Mouse (Mus musculus): ENCODE measurements around the gene Unc80. TPM values are rescaled to one million over a fixed set of nuclear protein-coding genes. Genes with fewer than 3 reads are reported as not detected.
A peak's percentile ranks its signal among the peaks of the same experiment; 100 is the strongest.

Gene Unc80
- 6.8 and 9.2 TPM in 2 replicates for polyA plus RNA-seq (2015; fragmentation: Nextera tagmentation; extraction: Ambion mirVana)

DNA sequence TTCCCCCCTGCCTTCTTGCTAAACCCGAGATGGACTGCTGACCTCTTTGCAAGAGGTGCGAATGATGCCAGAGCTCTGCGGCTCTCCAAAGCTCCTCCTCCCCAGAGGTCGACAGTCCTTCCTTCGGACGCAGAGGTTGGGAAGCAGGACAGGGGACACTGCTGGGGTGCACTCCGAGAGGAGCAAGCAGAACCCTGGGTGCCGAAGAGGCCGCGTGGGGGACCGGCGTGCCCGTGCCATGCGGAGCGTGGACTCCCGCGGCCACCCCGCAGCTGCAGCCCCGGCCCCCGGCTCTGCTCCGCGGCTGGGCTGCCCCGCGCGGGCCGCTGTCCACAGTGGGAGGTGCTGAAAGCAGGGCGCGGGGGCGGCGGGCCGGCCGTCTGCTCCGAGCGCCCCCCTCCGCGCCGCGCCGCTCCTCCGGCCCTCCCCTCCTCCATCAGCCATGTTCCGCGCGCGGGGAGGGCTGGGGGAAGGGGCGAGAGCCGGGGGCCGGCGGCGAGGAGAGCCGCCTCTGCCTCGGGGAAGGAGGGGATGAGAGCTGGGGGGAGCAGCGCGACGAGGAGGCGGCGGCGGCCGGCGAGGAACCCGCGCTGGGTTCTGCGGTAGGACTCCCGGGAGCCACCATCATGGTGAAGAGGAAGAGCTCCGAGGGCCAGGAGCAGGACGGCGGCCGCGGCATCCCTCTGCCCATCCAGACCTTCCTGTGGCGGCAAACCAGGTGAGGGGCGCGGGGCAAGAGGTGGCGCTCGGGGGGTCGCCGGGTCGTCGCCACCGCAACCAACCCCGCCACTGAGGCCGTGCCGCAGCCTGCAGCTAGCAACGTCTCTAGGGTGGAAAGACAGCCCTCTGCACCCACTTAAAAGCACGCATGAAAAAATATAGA is at the start of gene Unc80:
Gene Unc80 (plus strand): TSS at position 547 of the 883 bp plus-strand sequence.
- peaks cover under 1% of the 10 kb centered on the region; the same call in 1 of the 2 replicates for H3K36me3 ChIP-seq
- ATAC-seq (ENCODE audit: low FRiP score, low read depth) = peak; percentile 95
- peaks cover 18% of the 10 kb centered on the region for H3K4me1 ChIP-seq (replicated peaks)
- peak within 1 kb of the TSS; percentile 63 for H3K9ac ChIP-seq
- no peaks in the 10 kb centered on the region for H3K9me3 ChIP-seq
- H3K27ac ChIP-seq (replicated peaks) = peak within 1 kb of the TSS; percentile 75
- H3K4me3 ChIP-seq = peak within 1 kb of the TSS; percentile 57
- peak within 1 kb of the TSS; percentile 76 for H3K4me2 ChIP-seq
- H3K27me3 ChIP-seq = no peaks in the 10 kb centered on the region
- WGBS = 1% methylated on average over 56 of the region's 83 CpGs

DNA sequence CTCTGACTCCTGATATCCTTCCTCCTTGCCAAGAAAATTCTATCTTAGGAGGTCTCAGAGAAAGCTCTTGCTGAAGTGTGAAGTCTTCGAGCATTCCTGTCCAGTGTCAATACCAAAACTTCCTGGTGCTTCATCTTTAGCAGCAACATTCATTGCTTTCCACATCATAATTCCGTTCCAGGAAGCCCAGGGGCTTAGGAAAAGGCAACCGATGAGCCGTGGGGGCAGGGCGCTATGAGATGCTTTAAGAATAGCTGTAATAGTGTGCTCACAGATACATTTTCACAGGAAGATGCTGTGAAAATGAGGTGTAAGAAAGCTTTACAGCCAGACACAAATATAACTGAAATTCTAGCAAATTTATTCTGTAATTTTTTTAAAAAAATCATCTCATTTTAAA is 42.1 kb upstream of the Unc80 start:
- H3K36me3 ChIP-seq = peaks cover 60% of the 10 kb centered on the region
- H3K4me3 ChIP-seq = no peak overlapping the region
- H3K9me3 ChIP-seq = no peaks in the 10 kb centered on the region
- H3K4me1 ChIP-seq (replicated peaks) = no peaks in the 10 kb centered on the region
- no peak for ATAC-seq (ENCODE audit: low FRiP score, low read depth)
- H3K4me2 ChIP-seq = no peak overlapping the region
- no peaks in the 10 kb centered on the region for H3K27me3 ChIP-seq
- H3K27ac ChIP-seq (replicated peaks) = no peak overlapping the region
- 88% methylated on average over 5 of the region's 5 CpGs for WGBS
- no peak overlapping the region for H3K9ac ChIP-seq

DNA sequence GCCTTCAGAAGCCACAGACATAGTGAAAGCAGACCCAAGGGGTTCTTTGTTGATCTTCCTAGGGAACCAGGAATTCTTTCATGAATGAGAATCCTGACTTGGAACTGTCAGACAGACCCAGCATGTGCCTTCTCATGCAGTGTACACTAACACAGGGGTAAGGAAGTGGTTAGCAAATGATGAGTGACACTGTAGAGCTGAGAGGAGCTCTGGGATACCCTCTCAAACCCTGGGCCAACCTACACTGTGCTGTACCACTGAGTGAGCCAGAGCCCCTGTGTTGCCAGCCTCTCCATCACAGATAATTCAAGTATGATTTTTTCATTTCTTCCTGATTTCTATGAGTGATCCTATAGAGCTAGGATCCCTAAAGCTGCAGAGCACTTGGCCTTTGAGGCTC is 37.2 kb upstream of the Unc80 start:
- no peak overlapping the region for H3K4me3 ChIP-seq
- H3K27ac ChIP-seq (replicated peaks) = no peak overlapping the region
- H3K27me3 ChIP-seq = no peaks in the 10 kb centered on the region
- H3K36me3 ChIP-seq = peaks cover 46% of the 10 kb centered on the region
- no peaks in the 10 kb centered on the region for H3K4me1 ChIP-seq (replicated peaks)
- H3K4me2 ChIP-seq = no peak overlapping the region
- no peaks in the 10 kb centered on the region for H3K9me3 ChIP-seq
- no peak overlapping the region for H3K9ac ChIP-seq
- no peak for ATAC-seq (ENCODE audit: low FRiP score, low read depth)

DNA sequence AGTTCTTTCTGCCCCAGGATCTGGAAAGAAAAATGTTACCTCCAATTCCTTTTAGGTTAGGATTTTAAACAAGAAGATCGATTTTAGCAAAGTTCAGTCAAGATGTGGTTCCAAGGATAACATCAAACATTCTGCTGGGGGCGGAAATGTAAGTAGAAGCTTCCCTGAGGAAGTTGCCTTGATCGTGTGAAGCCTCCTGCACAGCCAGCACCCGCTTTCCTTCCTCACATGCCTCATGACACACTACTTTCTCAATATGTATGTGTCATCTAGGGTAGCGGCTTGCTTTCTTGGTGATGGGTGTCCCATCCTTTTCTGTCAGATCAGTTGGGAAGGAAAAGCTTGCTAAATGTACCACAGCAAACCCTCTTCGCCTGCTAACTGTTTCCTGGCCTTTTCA is 36.7 kb upstream of the Unc80 start:
- H3K9ac ChIP-seq = no peak overlapping the region
- H3K9me3 ChIP-seq = no peaks in the 10 kb centered on the region
- peaks cover 46% of the 10 kb centered on the region for H3K36me3 ChIP-seq
- no peak overlapping the region for H3K4me3 ChIP-seq
- no peaks in the 10 kb centered on the region for H3K4me1 ChIP-seq (replicated peaks)
- no peak overlapping the region for H3K4me2 ChIP-seq
- H3K27me3 ChIP-seq = no peaks in the 10 kb centered on the region
- 90% methylated on average over 6 of the region's 6 CpGs for WGBS
- no peak for ATAC-seq (ENCODE audit: low FRiP score, low read depth)
- H3K27ac ChIP-seq (replicated peaks) = no peak overlapping the region

DNA sequence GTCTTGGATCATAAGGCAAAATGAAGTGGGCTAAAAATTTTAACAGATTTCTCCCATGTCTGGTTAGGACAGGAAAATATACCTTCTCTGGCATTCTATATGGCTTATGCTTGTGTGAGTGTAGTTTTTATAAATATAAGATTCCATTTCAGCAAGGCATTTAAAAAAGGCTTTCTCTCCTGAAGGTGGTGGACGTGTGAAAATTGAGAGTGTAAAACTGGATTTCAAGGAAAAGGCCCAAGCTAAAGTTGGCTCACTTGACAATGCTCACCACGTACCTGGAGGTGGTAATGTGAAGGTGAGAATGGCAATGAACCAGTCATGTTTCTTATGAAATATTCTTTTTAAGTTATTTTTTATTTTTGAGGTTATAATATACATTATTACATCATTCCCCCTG is 30.1 kb upstream of the Unc80 start:
- Histone ChIP-seq H3K9ac (no peak overlapping the region), H3K27ac (replicated peaks) (no peak overlapping the region), H3K4me3 (no peak overlapping the region), H3K27me3 (no peaks in the 10 kb centered on the region), H3K36me3 (peaks cover 52% of the 10 kb centered on the region), H3K4me1 (replicated peaks) (no peaks in the 10 kb centered on the region), H3K4me2 (no peak overlapping the region), H3K9me3 (no peaks in the 10 kb centered on the region)
- ATAC-seq (ENCODE audit: low FRiP score, low read depth) = no peak
- WGBS = 87% methylated on average over 2 of the region's 2 CpGs

DNA sequence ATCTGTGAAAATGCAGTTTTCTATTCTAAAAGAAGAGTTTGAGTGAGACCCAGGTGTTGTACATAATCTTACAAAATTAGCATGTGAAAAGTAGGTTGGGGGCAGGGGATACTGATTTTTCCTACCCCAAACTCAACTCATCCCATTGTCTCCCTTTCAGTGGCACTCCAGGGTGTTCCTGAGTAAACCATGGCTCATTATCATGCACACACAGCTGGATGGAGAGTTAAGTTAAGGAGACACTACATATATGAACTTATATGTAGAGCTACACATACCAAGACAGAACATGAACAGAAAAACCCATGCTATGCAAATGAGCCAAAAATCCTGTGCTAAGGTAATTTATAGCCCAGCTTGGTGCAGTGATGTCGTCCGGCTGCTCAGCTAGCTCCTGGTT is 25.2 kb upstream of the Unc80 start:
- H3K9ac ChIP-seq = no peak overlapping the region
- H3K27ac ChIP-seq (replicated peaks) = no peak overlapping the region
- no peaks in the 10 kb centered on the region for H3K9me3 ChIP-seq
- peak; percentile 40; the same call in 1 of the 2 replicates for ATAC-seq (ENCODE audit: low FRiP score, low read depth)
- 62% methylated on average over 2 of the region's 2 CpGs for WGBS
- no peak overlapping the region for H3K4me2 ChIP-seq
- H3K36me3 ChIP-seq = peaks cover 43% of the 10 kb centered on the region
- no peaks in the 10 kb centered on the region for H3K27me3 ChIP-seq
- no peaks in the 10 kb centered on the region for H3K4me1 ChIP-seq (replicated peaks)
- no peak overlapping the region for H3K4me3 ChIP-seq

DNA sequence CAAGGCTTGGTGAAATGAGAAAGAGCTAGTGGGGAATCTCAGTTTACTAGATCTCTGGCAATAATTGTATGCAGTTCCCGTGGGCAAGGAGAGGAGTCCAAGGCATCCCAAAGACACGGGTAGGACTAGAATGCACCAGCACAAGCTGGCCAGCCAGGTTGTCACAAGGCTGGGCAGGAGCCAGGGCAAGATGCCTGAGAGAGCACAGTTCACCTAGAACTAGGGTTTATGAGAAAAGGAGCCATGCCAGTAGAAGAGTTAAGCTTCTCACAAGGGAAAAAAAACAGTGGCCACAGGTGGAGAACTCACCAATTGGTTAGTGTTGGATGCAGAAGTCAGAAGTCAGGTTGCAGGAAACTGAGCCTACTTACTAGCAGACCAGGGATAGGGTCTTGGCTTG is 18.7 kb upstream of the Unc80 start:
- 0 out of 2 replicates have a peak, but pooled peaks cover 3% of the 10 kb centered on the region for H3K36me3 ChIP-seq
- no peaks in the 10 kb centered on the region for H3K9me3 ChIP-seq
- WGBS = 79% methylated on average over 2 of the region's 2 CpGs
- no peak overlapping the region for H3K4me2 ChIP-seq
- H3K4me3 ChIP-seq = no peak overlapping the region
- no peaks in the 10 kb centered on the region for H3K4me1 ChIP-seq (replicated peaks)
- H3K27me3 ChIP-seq = no peaks in the 10 kb centered on the region
- no peak for ATAC-seq (ENCODE audit: low FRiP score, low read depth)
- no peak overlapping the region for H3K9ac ChIP-seq
- no peak overlapping the region for H3K27ac ChIP-seq (replicated peaks)

DNA sequence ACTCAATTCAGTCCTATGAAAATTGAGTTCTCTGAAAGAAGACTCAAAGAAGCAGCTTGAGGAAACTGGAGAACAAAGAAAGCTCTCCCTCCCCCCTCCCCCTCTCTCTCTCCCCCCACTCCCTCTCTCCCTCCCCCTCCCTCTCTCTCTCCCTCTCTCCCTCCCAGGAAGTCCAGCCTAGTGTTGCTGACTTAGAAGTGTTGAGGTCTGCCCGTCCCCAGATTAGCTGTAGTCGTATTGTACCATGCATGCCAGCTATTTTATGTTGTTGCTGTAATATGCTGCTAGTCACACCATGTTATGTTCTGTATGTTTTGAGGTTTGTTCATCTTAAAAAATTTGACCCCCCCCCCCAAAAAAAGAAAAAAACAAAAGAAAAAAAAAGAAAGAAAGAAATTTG is 11.6 kb upstream of the Unc80 start:
- Histone ChIP-seq H3K9me3 (no peaks in the 10 kb centered on the region), H3K27ac (replicated peaks) (no peak overlapping the region), H3K27me3 (no peaks in the 10 kb centered on the region), H3K9ac (no peak overlapping the region), H3K36me3 (no peaks in the 10 kb centered on the region), H3K4me2 (no peak overlapping the region), H3K4me1 (replicated peaks) (no peaks in the 10 kb centered on the region), H3K4me3 (no peak overlapping the region)
- 19% methylated on average over 2 of the region's 2 CpGs for WGBS
- ATAC-seq (ENCODE audit: low FRiP score, low read depth) = no peak

DNA sequence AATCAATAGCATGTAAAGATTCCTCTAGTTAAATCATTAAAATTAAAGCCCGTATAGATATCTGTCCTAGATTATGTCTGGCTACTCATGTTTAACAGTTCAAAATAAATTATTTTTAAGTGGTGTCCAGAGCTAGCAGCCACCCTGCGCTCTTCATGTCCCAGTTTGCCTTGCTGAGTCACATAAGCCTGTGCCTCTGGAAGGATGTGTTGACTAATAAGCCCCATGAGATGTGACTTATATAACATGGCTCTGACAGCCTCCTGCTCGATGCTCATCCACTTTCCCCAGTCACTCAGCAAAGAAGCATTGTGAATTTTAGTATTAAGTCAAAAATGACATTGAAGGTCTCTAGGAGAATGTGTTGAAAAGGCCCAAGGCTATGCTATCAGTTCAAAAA is 10.4 kb upstream of the Unc80 start:
- no peaks in the 10 kb centered on the region for H3K36me3 ChIP-seq
- WGBS = 76% methylated on average over 3 of the region's 3 CpGs
- no peaks in the 10 kb centered on the region for H3K27me3 ChIP-seq
- H3K4me2 ChIP-seq = no peak overlapping the region
- no peak overlapping the region for H3K27ac ChIP-seq (replicated peaks)
- no peak overlapping the region for H3K9ac ChIP-seq
- H3K4me1 ChIP-seq (replicated peaks) = no peaks in the 10 kb centered on the region
- no peak for ATAC-seq (ENCODE audit: low FRiP score, low read depth)
- H3K9me3 ChIP-seq = no peaks in the 10 kb centered on the region
- H3K4me3 ChIP-seq = no peak overlapping the region

DNA sequence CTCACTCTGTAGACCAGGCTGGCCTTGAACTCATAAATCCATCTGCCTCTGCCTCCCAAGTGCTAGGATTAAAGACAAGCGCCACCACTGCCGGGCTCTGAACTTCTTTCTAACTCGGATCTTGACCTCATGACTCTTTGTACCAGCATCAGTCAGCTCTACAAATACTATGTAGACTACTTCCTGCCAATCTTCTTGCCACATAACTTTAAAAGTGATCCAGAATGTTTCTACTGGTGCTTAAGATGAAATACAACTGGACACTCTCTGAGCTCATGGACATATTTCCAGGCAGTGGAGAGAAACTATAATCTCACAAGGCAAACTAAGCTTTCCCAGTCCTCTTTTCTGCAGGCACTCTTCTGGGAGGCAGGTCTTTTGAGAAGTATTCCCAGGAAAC is 8.8 kb upstream of the Unc80 start:
- no peaks in the 10 kb centered on the region for H3K4me1 ChIP-seq (replicated peaks)
- no peaks in the 10 kb centered on the region for H3K27me3 ChIP-seq
- no peak overlapping the region for H3K27ac ChIP-seq (replicated peaks)
- WGBS = 82% methylated on average over 3 of the region's 3 CpGs
- H3K4me2 ChIP-seq = no peak overlapping the region
- H3K4me3 ChIP-seq = no peak overlapping the region
- no peak overlapping the region for H3K9ac ChIP-seq
- H3K36me3 ChIP-seq = no peaks in the 10 kb centered on the region
- H3K9me3 ChIP-seq = no peaks in the 10 kb centered on the region
- no peak for ATAC-seq (ENCODE audit: low FRiP score, low read depth)

DNA sequence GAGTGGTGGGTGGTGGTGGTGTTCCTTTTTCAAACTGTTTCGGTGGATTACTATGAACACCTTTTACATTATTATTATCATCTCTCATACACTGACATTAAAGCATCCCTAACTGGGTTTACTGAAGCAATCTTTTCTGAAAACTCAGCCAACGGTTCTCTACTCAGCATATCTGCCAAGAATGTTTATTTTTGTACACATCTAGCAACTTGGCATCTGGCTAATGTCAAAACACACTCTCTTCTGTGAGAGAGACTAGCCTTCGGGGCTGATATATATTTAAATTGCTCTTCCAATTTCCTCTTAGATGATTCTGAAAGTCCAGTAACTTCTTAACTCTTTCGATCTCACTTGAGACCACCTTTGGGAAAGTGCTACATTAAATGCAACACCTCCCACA is 7.3 kb upstream of the Unc80 start:
- no peaks in the 10 kb centered on the region for H3K9me3 ChIP-seq
- no peak overlapping the region for H3K9ac ChIP-seq
- H3K4me2 ChIP-seq = no peak overlapping the region
- no peaks in the 10 kb centered on the region for H3K4me1 ChIP-seq (replicated peaks)
- ATAC-seq (ENCODE audit: low FRiP score, low read depth) = no peak
- H3K27ac ChIP-seq (replicated peaks) = no peak overlapping the region
- no peak overlapping the region for H3K4me3 ChIP-seq
- no peaks in the 10 kb centered on the region for H3K27me3 ChIP-seq
- WGBS = 86% methylated on average over 4 of the region's 4 CpGs
- no peaks in the 10 kb centered on the region for H3K36me3 ChIP-seq

DNA sequence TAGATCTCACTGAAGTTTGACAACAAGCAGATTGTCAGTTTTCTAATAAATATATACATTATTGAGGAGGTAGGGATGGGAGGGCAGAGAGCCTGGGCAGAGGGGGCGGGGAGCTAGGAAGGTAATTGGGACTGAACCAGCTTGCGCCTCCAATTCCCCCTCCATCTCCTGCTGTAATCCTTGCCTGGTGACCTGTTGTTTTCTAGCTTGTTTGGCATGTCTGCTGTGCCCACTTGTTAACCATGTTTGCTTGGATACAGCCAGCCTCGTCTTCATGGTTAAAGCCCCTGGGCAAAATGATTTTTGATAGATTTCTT is 495 bp downstream of the Unc80 start:
- H3K4me1 ChIP-seq (replicated peaks) = peaks cover 18% of the 10 kb centered on the region
- 12% methylated on average over 3 of the region's 3 CpGs for WGBS
- H3K27me3 ChIP-seq = no peaks in the 10 kb centered on the region
- H3K4me2 ChIP-seq = peak overlapping the region; percentile 76
- H3K4me3 ChIP-seq = peak overlapping the region; percentile 57
- H3K9me3 ChIP-seq = no peaks in the 10 kb centered on the region
- peak overlapping the region; percentile 75 for H3K27ac ChIP-seq (replicated peaks)
- H3K36me3 ChIP-seq = peaks cover 6% of the 10 kb centered on the region; the same call in 1 of the 2 replicates
- peak overlapping the region; percentile 63 for H3K9ac ChIP-seq
- peak; percentile 39; the same call in 1 of the 2 replicates for ATAC-seq (ENCODE audit: low FRiP score, low read depth)

DNA sequence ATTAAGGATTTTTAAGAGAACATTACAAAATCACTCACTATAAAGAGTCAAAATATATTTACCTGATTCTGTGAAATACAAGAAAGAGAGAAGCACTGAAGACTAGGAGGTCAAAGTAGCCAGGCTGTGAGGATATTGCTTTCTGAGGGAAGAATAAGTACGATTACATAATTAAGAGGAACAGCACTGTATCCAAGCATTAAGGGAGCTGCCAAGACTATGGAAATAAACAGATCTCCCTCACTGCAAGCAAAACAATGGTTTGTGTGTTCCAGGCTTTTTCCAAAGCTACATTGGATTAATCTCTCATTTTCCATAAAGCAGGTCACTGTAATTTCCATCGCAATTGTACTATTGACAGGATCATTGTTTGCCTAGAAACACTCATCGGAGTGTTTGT is 14.6 kb downstream of the Unc80 start:
- no peak overlapping the region for H3K4me3 ChIP-seq
- no peak overlapping the region for H3K27ac ChIP-seq (replicated peaks)
- H3K4me1 ChIP-seq (replicated peaks) = no peaks in the 10 kb centered on the region
- H3K9ac ChIP-seq = no peak overlapping the region
- no peaks in the 10 kb centered on the region for H3K9me3 ChIP-seq
- H3K4me2 ChIP-seq = no peak overlapping the region
- no peak for ATAC-seq (ENCODE audit: low FRiP score, low read depth)
- peaks cover 13% of the 10 kb centered on the region for H3K36me3 ChIP-seq
- WGBS = 78% methylated on average over 3 of the region's 3 CpGs
- H3K27me3 ChIP-seq = no peaks in the 10 kb centered on the region

All from hindbrain, embryonic 15.5 days (tissue).